Mouse (Mus musculus) kidney, adult 8-10 months (tissue): ENCODE data around the gene Slc35c2.

Experiments
- DNase-seq, 2 experiments: peaks; one replicate each; pipeline ENCODE4 v3.0.0; 2022

Gene Slc35c2

DNA sequence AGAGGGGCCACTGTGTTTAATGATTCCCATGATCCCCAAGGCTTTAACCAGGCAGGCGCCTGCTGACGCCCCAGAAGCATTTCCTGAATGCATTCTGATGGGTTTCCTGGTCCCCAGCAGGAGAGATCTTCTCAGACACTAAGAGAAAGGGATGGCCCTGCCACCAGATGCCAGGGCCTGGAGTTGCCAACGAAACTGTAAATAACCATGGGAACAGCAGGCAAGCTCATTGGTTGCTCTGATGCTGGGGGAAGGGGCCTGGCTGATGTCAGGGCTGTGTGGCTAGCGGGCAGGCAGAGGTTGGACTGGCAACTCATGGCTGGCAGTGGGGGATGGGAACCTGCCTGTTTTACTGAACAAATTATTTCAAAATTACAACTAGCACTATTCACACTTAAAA lies 14.1 kb downstream of the Slc35c2 start:
- DNase-seq, result no peak

DNA sequence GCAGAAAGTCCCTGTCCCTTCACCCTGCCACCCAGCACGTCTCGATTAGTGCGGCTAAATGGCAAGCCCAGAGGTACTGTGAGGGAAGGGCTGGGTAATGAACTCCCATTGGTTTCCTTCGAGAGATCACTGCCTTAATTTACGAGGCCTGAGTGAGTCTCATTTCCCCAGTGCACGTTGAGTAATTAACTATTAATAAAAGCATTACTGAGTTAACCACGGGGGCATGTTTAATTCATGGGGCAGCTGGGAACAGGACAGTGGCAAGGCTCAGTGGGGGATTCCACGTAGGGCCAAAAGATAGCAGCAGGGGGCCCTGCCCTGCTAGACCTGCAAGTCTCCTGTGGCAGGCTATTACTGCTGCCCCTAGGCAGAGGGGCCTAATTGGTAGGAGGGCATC lies 16.3 kb downstream of the Slc35c2 start:
- no peak for DNase-seq

GRCm38 (mm10) chr2:165270858-165271257 lies 16.8 kb downstream of the Slc35c2 start:
- no peak for DNase-seq

GRCm38 (mm10) chr2:165266739-165267138 lies 20.9 kb downstream of the Slc35c2 start:
- no peak for DNase-seq

DNA sequence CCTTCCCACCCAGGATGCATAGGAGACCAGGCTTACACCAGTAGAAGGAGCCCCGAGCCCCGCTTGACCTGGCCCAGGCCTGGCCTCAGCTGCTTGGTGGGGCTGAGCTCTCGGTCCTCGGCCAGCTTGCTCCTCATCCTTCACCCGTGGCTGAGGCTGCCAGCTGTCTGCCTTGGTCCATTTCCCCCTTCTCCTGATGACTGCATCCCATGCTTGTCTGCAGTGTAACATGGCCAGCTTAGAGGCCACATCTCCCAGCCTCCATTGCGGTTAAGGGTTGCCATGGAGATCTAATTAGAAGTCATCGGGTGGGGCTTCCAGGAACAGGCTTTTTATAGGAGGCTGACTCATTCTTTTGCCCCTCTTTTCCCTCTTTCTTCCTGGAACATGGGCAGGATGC lies 23.8 kb downstream of the Slc35c2 start:
- no peak for DNase-seq

- no peak for DNase-seq
Observed at GRCm38 (mm10) chr2:165262274-165262990, 25.2 kb downstream of the Slc35c2 start.

DNA sequence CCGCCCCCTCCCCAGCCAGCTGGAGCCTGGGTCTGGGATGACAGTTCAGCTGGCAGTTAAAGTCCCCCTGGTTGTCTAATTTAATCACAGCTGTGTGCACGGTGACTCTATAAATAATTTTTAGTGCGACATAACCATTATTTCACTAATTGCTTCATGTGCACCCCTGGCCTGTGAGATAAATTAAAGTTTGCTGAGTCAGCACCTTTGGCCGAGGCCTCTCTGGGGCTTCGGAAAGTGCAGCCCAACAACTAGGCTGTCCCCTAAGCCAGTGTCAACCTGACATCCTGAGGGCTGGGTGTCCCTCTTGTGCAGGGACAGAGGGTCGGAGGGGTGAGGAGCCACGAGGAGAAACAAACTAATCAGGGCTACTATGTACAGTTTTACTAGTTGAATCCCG lies 27.8 kb downstream of the Slc35c2 start:
- DNase-seq, result no peak

GRCm38 (mm10) chr2:165258321-165258720 lies 29.3 kb downstream of the Slc35c2 start:
- DNase-seq, result no peak

GRCm38 (mm10) chr2:165257151-165257834 lies 30.4 kb downstream of the Slc35c2 start:
- DNase-seq, result no peak

GRCm38 (mm10) chr2:165256213-165256612 lies 31.5 kb downstream of the Slc35c2 start:
- no peak for DNase-seq

DNA sequence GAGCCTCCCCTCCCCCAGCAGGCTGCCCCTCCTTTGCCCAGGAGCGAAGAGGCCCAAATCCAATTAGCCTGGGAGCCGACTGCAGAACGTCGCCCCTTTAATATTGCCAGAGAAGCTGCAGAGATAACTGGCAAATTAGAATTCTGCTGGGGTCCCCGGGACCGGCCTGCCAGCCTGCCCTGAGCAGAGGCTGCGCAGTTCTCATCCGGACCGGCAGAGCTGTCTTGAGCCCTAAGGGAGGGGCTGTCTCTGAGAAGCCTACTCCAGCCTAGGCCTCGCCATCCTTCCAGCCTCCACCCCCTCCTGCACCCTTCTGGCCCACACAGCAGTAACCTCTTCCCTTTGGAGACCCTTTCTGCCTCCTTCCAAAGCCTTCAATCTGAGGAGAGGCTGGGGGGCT lies 33.8 kb downstream of the Slc35c2 start:
- no peak for DNase-seq

DNA sequence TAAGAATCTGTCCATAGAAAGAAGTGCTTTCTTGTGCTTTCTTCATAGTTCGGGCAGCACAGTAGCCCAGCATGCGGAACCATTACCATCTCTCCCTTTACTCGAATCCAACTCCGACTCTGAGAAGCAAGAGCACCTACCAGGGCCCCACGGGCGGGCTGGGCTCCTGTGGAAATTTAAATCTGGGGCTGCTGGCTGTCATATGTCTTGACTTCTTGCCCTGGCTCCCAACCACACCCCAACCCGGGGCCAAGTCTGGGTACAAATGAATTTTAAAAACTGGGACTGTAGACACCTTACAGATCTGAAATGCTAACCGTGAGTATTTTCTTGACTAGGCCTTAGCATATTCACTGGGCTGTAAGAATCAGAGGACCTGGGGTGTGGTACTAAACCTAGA lies 34.4 kb downstream of the Slc35c2 start:
- no peak for DNase-seq

DNA sequence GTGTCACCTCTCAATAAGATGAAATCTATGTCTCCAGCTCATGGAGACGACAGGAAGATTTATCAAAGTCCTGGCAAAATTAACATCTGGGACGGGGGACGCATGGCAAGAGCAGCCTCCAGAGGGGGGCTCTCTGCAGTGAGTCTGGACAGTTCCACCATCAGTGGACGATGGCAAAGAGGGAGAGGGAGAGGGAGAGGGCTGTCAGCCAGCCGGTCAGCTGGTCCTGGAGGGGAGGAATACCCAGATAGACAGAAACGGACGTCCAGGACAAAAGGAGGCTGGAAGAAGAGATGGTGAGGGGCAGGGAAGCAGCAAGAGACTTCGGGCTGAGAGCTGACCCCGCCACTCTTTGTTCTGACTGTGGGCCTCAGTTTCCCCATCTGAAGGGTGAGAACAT lies 34.9 kb downstream of the Slc35c2 start:
- DNase-seq, result no peak

DNA sequence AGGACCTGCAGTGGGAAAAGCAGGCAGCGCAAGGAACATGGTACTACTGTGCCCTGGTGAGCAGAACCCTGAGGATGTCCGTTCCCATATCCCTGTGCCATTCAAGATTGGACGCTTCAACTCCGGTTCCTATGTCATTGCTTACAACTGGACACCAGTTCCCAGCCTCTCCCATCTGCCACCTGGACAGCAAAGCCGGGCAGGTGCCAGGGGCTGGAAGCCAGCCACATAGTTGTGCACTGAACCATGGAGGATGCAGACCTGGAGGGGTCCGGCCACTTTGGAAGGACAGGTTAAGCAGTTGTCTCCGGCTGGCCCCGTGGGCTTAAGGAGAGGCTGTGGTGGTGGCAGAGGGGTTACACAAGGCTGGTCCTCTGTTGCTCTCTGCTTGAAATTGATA lies 35.3 kb downstream of the Slc35c2 start:
- peak; percentile 57 to 58 for DNase-seq

- no peak for DNase-seq
Observed at GRCm38 (mm10) chr2:165250903-165251302, 36.8 kb downstream of the Slc35c2 start.

DNA sequence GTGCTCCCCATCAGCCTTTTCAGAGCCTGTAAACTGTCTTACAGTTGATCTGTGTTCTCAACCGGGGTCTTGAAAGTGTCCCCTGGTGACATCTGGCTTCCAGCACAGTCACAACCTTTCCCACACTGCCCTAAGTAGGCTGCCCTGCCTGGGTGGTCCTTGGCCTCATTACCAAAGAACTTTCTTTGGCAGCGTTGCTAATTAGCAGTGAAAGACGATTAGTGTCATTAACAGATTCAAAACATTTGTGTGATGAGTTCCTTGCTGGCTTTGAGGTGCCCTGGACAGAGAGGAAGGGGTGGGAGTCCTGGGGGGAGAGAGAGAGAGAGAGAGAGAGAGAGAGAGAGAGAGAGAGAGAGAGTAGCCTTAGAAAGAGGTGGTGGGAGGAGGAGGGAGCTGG lies 38.7 kb downstream of the Slc35c2 start:
- DNase-seq, result no peak

GRCm38 (mm10) chr2:165246349-165246748 lies 41.3 kb downstream of the Slc35c2 start:
- no peak for DNase-seq

DNA sequence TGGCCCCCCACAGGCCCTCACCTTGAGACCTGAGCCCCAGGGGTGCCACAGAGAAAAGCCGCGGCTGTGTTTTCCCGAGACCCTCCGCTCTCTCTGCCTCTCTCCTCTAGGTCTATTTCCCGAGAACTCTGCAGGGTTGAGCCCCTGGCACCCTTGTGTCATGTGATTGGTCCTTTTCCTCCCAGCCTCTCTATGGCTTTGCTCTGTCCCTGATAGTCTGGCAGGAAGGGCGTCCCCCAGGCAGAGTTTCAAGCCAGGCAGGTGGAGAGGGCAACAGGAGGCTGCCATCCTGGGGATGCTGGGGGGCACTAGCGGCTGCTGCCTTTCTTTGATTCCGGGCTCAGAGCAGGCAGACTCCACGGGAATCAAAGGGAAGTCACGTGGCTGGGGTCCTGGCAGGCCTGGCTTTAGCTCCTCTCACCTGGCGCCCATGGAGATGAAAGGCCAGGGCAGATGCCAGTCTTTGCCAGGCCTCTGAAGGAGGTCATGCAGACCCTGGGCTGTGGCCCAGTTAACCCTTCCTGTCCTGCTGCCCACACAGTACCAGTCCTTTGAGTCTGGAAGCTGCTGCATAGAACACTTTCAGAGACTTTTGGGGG lies 44.4 kb downstream of the Slc35c2 start:
- no peak for DNase-seq

- DNase-seq, result no peak
Observed at GRCm38 (mm10) chr2:165242575-165242974, 45.1 kb downstream of the Slc35c2 start.

DNA sequence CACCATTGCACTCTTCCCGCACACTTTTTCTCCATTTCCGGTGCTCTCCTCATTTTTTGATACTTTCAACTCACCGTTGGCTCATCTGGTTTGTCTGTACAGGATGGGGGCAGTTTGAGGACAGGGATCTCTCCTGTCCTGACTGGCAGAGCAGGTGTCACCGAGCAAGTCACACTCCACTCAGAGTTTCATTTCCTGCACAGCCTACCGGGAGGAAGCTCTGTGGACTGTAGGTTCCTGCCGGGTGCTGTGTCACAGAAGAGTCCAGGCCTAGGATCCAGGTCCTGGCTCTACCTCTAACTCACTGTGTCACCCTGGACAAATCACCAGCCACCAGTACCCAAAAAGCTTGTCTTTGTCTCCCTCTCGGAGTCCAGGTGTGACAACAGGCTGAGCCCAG lies 45.9 kb downstream of the Slc35c2 start:
- DNase-seq, result no peak

GRCm38 (mm10) chr2:165240371-165240770 lies 47.3 kb downstream of the Slc35c2 start:
- DNase-seq, result no peak

- no peak for DNase-seq
Observed at GRCm38 (mm10) chr2:165239533-165240144, 48.0 kb downstream of the Slc35c2 start.

GRCm38 (mm10) chr2:165238416-165239145 lies 49.1 kb downstream of the Slc35c2 start:
- no peak for DNase-seq
